Mouse (Mus musculus) heart, postnatal 25 days (tissue): ENCODE measurements around the gene Qpctl. TPM values are rescaled to one million over a fixed set of nuclear protein-coding genes. Genes with fewer than 3 reads are reported as not detected.

Experiments
- DNase-seq: peaks from one replicate; pipeline ENCODE4 v3.0.0; 2022; ENCODE audit warnings: low spot score
- intact Hi-C: fragments of 180-260 bp; cut with DNase I; formaldehyde crosslinking; loops from one replicate; pipeline ENCODE4 v1.15.1; 2025
- total RNA-seq, 2 experiments: library from RNA; stranded (reverse); gene quantifications; 2 replicates each; pipeline ENCODE4 v1.2.3; 2021

The Qpctl gene
- 1 to 10 TPM; 4.6 to 5.1 TPM for total RNA-seq

DNA sequence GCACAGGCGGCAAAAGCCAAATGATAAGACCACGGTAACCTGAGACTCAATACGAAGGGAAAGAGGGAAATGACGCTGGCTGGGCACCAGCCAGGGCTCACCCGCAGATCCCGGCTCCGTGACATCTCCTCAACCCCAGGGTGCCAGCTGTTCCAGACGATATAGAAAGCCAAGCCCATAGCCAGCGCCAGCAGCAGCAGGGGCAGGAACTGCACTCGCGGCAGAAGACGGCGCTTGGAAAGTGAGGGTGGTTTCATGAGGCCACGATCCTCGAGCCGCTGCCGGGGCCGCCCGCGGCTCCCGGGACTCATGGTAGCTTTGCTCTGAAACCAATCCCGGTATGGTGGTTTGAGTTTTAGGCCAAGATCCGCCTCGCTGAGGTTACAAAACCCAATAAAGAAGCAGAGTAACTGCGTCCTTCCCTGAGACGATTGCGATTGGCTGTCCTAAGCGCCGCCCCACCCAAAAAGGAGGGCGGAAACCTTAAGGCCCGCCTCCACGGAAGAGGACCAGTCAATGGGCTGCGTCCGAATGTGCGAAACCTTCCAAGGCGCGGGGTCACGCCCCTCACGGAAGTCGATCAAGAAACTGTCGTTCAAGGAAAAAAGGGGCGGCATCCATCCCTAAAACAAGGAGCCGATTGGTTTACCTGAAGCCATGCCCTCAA is at the start of gene Qpctl:
TSS of gene Qpctl (minus strand) at position 417 of the 667 bp plus-strand sequence.
- intact Hi-C loops: no loop called here
- peak; percentile 99 for DNase-seq

DNA sequence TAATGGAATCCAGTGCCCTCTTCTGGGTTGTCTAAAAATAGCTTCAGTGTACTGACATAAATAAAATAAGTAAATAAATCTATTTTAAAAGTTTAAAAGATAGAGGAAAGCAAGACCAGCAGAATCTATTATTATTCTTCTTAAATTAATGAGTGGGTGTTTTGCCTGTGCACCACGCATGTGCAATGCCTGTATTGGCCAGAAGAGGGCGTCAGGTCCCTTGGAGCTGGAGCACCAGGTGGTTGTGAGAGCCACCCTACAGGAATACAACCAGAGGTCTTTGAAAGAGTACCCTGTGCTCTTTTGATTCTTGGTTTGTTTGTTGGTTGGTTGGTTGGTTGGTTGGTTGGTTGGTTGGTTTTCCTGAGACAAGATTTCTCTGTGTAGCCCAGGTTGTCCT is 48.9 kb upstream of the Qpctl start:
- no peak for DNase-seq
- intact Hi-C loops: no loop called here

DNA sequence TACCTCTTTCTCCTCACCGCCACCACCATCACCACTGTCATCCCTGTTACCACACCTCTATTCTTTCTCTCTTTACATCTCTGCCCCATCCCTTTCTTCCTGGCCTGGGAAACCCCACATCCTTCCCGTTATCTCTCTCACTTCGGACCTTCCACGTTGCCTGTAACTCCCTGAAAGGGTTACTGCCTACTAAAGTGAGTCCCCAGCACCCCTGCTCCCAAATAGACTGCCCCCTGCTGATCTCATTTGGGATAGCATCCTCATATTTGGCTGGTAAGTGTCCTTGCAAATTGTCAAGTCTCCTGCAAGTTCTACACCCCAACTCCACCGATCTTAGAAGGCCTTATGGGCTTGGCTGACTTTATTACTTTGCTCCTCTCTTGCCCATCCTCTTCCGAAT is 47.6 kb upstream of the Qpctl start:
- intact Hi-C loops: loop anchor here (1.0 kb wide), 1 partner anchor 18 kb away; no protein-coding TSS in a partner anchor
- DNase-seq: no peak

DNA sequence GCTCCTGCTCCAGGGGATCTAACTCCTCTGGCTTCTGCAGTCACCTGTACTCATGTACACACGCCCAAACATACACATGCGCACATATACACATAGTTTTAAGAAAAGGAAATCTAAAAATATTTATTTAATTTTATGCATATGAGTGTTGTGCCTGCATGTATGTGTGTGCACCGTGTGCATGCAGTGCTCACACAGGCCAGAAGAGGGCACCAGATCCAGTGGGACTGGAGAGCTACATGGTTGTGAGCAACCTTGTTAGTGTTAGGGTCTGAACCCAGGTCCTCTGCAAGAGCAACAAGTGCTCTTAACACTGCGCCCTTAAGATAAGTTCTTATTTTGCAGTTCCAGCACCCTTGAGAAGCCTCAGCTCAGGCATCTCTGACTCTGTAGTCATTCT is 45.6 kb upstream of the Qpctl start:
- no peak for DNase-seq
- intact Hi-C loops: no loop called here

DNA sequence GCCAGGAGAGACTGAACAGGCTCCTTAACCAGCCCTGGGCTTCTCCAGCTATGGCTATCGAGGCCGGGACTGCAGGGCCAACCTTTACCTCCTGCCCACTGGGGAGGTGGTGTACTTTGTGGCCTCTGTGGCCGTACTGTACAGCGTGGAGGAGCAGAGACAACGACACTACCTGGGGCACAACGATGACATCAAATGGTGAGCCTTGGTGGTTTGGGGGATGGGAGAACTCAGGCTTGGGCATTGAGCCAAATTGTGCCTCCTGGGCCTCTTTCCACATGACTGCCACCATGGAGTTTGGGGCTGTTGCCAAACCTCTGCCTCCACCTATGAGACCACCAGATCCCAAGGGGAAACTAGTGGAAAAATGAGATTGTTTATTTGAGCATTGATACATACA is 35.7 kb upstream of the Qpctl start:
- intact Hi-C loops: no loop called here
- no peak for DNase-seq

DNA sequence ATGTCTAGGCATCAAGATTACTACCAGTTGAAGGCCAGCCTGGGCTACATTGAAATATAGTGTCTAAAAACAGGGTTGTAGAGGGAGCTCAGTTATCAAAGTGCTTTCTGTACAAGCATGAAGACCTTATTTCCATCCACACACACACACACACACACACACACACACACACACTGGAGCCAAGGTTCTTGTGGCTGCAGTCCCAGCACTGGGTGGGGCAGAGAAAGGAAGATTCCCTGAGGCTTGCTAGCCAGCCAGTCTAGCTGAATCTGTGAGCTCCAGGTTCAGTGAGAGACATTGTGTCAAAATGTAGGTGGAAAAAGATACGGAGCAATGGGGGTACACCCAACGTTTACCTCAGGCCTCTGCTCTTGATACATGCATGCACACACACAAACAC is 35.2 kb upstream of the Qpctl start:
- intact Hi-C loops: no loop called here
- DNase-seq: no peak

DNA sequence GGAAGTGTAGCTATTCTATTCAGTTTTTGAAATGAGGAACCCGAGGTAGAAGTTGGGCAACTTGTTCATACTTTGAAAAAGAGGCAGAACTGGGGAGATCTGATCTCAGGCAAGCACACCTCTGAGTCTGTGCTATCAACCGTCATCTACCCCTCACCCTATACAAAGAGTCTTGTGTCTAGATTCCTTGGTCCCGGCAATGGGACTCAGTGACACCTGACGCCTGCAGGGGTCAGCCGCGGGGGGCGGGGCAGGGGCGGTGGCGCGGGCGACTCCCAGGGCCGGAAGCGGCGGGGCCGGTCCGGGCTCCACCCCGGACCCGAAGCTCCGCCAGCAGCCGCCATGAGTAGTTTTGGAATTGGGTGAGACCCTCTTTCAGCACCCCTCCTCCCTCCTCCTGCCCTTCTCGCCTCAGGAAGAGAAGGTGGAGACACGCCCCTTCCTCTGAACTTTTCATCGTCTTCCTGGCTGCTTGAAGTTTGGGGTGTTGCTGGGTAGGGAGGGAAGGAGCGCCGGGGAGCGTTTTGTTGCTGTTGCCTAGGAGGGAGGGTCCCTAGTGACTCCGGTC is 31.9 kb upstream of the Qpctl start:
- intact Hi-C loops: no loop called here

DNA sequence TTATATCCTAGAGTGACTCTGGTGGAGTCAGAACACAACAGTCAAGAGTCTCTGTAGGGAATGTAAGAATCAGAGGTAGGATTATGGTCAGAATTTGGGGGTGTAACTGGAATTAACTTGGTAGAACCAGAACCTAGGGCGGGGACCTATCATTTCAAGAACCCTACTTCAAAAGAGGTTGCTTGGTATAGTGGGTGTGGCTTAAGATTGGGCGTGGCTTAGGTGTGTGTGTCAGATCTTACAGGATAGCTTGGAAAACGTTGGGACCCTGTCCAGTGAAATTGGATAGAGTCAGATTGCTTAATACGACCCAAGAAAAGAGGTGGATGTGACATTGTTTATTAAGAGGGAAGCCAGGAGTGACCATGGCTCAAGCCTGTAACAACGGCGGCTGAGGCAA is 30.8 kb upstream of the Qpctl start:
- intact Hi-C loops: loop anchor here (2.0 to 5.0 kb wide), 4 partner anchors 29 to 162 kb away; partner anchors contain the start of genes Ercc1 and Ppm1n
- DNase-seq: no peak

More for the DNA sequence above, 31.9 kb upstream of the Qpctl start:
- DNase-seq: peak; percentile 14

DNA sequence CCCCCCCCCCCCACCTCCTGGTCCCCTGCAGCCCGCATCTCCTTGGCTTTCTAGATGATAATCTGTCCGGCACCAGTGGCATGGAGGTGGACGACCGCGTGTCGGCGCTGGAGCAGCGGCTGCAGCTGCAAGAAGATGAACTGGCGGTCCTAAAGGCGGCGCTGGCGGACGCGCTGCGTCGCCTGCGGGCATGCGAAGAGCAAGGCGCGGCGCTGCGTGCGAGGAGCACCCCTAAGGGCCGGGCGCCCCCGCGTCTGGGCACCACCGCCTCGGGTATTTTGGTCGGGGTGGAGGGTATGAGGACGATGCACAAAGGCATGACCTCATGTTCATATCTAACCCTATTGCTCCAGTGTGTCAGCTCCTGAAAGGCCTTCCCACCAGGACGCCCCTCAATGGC is 30.1 kb upstream of the Qpctl start:
- intact Hi-C loops: loop anchor here (2.0 to 5.0 kb wide), 4 partner anchors 30 to 163 kb away; partner anchors contain the start of genes Ercc1 and Ppm1n
- no peak for DNase-seq

DNA sequence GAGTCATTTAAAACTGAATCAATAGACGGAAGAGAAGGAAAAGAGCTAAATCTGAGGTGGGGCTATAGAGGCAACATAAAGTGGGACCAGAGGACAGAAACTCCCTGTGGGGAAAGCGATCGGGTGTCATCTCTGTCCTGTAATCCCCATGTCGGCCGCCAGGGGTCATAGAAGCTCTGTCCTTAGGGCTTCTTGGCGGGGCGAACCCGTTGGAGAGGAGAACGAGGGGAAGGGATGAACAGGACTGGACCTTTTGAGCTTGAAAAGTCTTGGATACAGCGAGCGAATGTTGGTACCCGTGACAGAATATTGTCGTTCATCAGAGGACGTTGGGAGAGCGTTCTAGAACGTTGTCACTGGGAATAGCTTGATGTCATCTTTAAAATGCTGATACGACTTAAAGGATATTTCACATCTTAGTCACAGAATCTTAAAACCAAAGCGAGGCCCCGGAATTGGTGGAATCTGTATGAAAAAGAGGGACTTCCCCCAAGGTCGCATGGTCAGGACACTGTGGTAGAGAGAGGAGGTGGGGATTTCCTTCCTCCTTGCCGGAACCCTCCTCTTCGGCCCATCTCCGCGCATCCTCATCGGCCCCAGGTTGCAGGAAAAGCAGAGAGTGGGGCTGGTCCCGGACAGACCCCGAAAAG is 29.5 kb upstream of the Qpctl start:
- peak; percentile 31 for DNase-seq
- intact Hi-C loops: loop anchor here (1.0 to 5.0 kb wide), 5 partner anchors 18 to 164 kb away; partner anchors contain the start of genes Ercc1 and Ppm1n

DNA sequence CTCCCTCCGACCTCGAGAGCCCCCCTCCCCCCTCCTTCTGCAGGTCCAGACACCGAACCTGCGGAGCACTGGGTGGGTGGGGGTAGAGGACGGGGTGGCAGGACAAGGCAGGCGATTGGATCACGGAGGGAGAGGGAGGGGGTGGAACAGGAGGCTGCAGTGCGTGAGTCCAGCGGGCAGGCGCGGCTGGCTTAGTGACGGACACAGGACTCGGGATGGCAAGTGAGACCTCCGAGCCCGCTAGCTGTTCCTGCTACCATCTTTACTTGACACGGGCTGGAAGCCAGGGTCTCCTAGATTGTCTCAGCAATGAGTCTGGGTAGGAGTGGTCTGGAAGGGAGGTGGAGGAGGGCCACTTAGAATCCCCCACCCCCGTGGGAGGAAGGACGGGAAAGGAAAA is 28.9 kb upstream of the Qpctl start:
- DNase-seq: no peak
- intact Hi-C loops: loop anchor here (1.0 to 5.0 kb wide), 5 partner anchors 18 to 164 kb away; partner anchors contain the start of genes Ercc1 and Ppm1n

DNA sequence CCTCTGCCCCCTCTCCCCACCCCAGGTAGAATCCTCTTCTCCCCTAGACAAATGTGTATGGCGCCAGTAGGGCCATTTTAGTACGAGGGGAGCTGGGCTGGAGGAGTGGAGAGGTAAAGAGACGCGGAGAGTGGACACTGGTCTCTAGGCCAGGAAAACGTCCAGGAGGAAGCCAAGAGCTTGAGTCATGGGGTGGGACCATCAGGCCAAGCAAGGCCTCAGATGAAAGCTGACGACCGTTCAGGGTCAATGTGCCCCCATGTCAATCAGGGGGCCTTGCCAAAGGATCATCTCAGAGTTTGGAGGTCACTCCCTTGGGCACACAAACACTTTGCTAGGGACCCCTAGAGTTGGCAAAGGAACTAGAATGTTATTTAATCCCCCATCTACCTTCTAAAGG is 28.1 kb upstream of the Qpctl start:
- intact Hi-C loops: loop anchor here (5.0 kb wide), 1 partner anchor 165 kb away; the partner anchor contains the start of gene Ercc1
- no peak for DNase-seq

DNA sequence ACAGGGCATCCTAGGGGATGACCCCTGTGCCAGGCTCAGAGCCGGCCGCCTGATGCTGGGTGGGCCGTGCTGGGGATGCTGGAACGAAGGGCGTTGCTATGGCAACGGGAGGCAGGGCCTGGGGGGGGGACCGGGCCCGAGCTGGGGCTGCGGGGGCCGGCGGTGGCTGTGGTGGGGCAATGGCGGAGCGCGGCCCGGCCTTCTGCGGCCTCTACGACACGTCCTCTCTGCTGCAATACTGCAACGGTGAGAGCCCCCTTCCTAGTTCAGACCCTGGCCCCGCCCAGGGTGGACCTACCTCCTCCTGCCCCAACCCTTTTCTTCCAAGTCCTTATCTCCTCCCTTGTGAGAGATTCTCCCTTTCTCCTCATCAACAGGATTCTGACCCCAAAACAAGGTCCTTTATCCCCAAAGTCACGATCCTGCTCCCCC is 27.4 kb upstream of the Qpctl start:
- intact Hi-C loops: loop anchor here (5.0 kb wide), 1 partner anchor 166 kb away; the partner anchor contains the start of gene Ercc1
- no peak for DNase-seq

DNA sequence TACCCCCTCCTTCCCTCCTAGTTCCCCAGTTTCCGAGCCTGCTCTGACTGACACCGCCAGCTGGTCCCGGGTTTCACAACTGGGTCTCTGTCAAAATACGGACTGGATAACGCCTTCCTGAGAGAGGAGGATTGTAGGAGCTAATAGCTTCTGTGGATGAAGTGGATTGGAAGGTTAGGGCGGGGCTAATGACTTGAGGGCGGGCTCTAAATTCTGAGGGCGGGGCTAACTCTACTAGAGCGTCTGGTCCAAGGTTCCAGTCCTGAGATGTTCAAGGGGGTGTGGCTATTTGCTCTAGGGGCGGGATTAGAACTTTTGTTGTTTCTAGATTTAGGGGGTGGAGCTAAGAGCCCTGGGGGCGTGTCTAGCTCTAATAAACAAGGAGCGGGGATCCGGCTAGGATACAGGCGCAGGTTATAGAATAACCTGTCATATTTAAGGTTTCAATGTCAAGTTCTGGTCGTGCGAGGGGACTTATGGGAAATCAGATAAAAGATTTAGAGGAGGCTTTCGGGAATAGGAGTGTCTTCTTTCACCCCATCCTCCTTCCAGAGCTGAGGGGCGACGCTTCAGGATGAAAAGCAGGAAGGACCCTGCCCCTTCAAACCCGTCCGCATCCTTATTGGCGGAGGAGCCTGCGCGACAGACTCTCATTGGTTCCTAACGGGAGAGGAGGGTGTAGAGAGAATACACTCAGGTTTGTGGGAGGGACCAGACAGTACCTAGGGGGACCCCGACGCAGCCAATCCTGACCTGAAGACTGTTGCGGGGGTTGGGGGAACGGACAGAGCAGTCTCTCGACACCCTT is 26.8 kb upstream of the Qpctl start, which contains the start of gene Eml2:
TSS of gene Eml2 (plus strand) at position 714 of the 808 bp plus-strand sequence.
- intact Hi-C loops: loop anchor here (5.0 kb wide), 1 partner anchor 166 kb away; the partner anchor contains the start of gene Ercc1
- DNase-seq: no peak

DNA sequence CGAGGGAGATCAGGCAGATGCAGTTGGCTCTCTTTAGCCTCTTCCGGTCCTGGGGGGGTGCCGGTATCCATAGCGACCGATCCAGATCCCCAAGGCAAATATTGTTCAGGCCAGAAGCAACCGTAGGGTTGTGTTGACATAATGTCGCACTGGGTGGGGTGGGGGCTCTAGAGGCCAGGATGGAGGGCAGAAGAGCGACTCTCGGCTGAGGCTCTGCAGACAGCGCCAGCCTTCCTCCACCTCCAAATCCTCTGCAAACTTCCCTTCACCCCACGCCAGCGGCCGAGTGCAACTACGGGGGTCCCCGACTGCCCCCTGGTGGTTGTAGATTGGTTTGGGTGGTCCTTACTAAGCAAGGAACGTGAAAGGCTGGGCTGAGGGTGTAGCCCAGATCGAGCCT is 23.8 kb upstream of the Qpctl start:
- DNase-seq: peak; percentile 53
- intact Hi-C loops: loop anchor here (1.0 kb wide), 1 partner anchor 16 kb away; no protein-coding TSS in a partner anchor

DNA sequence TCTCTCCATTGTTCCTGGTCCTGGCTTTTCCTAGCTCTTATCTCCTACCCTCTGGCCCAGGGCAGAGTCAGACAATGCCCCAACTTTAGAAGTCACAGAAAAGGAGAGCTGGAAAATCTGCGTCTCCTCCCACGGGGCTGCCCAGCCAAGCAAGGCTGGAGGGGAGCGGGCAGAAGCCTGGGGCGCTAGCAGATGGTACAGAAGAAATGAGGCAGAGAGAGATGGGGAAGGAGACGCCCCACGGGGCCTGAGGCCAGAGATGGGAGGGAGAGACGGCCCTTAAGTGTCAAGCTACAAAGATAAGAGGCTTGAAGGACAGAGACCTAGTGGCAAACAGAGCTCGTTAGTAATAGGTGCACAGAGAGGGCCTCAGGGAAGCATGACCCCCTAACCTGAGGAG is 22.7 kb upstream of the Qpctl start:
- no peak for DNase-seq
- intact Hi-C loops: no loop called here

DNA sequence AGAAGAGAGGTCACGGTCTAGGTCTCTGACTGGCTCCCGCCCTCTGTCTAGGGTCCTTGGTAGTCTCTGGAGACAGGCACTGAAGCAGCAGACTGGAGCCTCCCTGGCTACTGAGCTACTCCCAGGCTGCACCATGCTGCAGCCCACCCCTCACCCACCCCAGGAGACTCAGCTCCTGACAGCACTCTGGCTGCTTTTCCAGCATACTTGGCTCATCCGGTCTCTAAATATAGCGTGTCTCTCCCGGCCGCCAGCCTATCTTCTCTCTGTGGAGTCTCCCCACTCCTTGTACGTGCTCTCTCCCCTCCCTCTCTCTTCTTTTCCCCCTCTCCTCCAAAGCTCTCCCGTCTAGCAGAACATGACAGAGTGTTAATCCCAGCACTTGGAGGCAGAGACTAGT is 21.1 kb upstream of the Qpctl start:
- intact Hi-C loops: no loop called here
- DNase-seq: no peak

DNA sequence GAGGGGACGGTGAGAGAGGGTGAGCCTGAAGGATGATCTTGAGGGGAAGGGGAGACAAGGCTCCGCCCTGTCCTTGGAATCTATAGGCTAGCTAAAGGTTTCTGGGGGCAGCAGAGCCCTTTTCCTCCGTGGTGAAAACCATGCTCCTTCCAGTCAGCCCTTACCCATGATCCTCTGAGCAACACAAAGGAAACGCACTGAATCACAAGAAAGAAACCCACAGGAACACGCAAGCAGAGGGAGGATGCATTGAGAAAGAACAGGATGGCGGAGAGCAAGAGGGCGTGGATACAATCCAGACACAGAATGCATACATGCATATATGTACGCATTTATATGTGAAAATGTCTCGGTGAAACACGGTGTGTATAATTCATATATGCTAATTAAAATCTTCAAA is 20.4 kb upstream of the Qpctl start:
- DNase-seq: no peak
- intact Hi-C loops: no loop called here

DNA sequence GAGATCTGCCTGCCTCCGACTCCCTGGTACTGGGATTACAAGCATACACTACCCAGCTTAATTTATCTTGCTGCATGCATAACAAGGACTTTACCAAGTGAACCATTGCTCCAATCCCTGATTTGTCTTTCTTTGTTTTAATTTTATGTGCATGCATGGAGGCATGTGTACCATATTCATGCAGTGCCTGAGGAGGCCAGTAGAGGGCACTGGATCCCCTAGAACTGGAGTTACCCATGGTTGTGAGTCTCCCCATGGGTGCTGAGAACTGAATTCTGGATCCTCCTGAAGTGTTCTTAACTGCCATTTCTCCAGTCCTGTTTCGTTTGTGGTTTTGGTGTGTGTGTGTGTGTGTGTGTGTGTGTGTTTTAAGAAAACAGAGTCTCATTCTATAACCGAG is 17.9 kb upstream of the Qpctl start:
- intact Hi-C loops: no loop called here
- no peak for DNase-seq
